Mouse (Mus musculus) G1E (cell line): Measurements from ENCODE around the gene Reck.

ENCODE experiments used
- CTCF ChIP-seq: IDR thresholded peaks from 2 replicates; pipeline ENCODE4 v1.5.1; 2012; ENCODE audit warnings: low read depth, low read length, inconsistent platforms, mixed read lengths
- GATA1 ChIP-seq: IDR thresholded peaks from 2 replicates; pipeline ENCODE4 v1.6.1; 2012; ENCODE audit warnings: borderline replicate concordance, low read length, inconsistent platforms, mixed read lengths
- GATA2 ChIP-seq: IDR thresholded peaks from 2 replicates; pipeline ENCODE4 v1.6.1; 2012; ENCODE audit warnings: low read depth, low read length, inconsistent platforms, borderline replicate concordance
- POLR2AphosphoS5 ChIP-seq: IDR thresholded peaks from 2 replicates; pipeline ENCODE4 v1.6.1; 2012; ENCODE audit warnings: low read depth, low read length, inconsistent platforms; ENCODE audit not compliant: insufficient replicate concordance
- TAL1 ChIP-seq: conservative IDR thresholded peaks from 2 replicates; pipeline ENCODE4 v1.6.1; 2012; ENCODE audit warnings: low read depth, low read length, inconsistent platforms, mixed read lengths

- TF ChIP-seq CTCF (no peak), GATA1 (no peak), POLR2AphosphoS5 (no peak), TAL1 (no peak), GATA2 (no peak)
Observed at GRCm38 (mm10) chr4:43840101-43840500, 35.2 kb upstream of the Reck start, which contains the start of gene Olfr157.
